In genomic region chr5:27200581-27201341, GRCm38 (mm10) we compare ENCODE assay signal across 10 mouse cellular contexts.
DNase-seq lines count a peak whose midpoint lies in the region; ATAC-seq and TF ChIP-seq lines count a peak whose summit lies in the region.
"Had no signal": no experiment of that assay in that cellular context is flagged by ENCODE, and none has a peak within 500 bp of the region (broad histone marks: within the 10 kb centered on the region; RNA-seq: fewer than 3 reads in every experiment).

No protein-coding gene starts in this region.

- no peaks in the 10 kb centered on the region for H3K27me3 ChIP-seq in limb, embryonic 10.5 days (ENCODE audit: low read depth, poor library complexity, severe bottlenecking)
- H3K27me3 ChIP-seq: embryonic facial prominence, embryonic 13.5 days had no signal

- 0 out of 2 replicates have a peak, but pooled peaks cover 3% of the 10 kb centered on the region for H3K4me1 ChIP-seq in limb, embryonic 10.5 days
- H3K4me1 ChIP-seq: embryonic facial prominence, embryonic 13.5 days had no signal

- peak; percentile 62; the same call in 1 of the 2 replicates for ATAC-seq in megakaryocyte, adult 5-6 weeks (ENCODE audit: poor library complexity, severe bottlenecking)

- peak; percentile 14 to 53 for DNase-seq in layer of hippocampus, adult 18-20 months (ENCODE audit: low spot score in 2 of 2)
- DNase-seq in layer of hippocampus, postnatal 25 days (ENCODE audit: extremely low spot score in 1 of 2, low spot score in 1 of 2) = no peak
- peak; percentile 31 for DNase-seq in brain, embryonic 14.5 days (ENCODE audit: low read depth)
- DNase-seq in embryo, embryonic 9.5 days (ENCODE audit: extremely low spot score) = peak; percentile 4
- DNase-seq in limb, embryonic 10.5 days (ENCODE audit: low spot score) = no peak
- no peak for DNase-seq in urinary bladder, postnatal 14 days (ENCODE audit: low spot score)
- DNase-seq: gastrocnemius, postnatal 10 days; lung, postnatal 10 days had no signal

- 35% methylated on average over 2 of the region's 2 CpGs for WGBS in limb, embryonic 10.5 days

- no peaks in the 10 kb centered on the region for H3K9me3 ChIP-seq in limb, embryonic 10.5 days (replicated peaks)
- H3K9me3 ChIP-seq: embryonic facial prominence, embryonic 13.5 days had no signal

- TF ChIP-seq CTCF in brain, embryonic 14.5 days (IDR thresholded peaks at IDR 0.05; ENCODE audit: borderline replicate concordance, extremely low read depth, insufficient read depth, insufficient read length) = peak; percentile 47; the same call in 1 of the 2 replicates

- H3K36me3 ChIP-seq in limb, embryonic 10.5 days = no peaks in the 10 kb centered on the region
- H3K36me3 ChIP-seq: embryonic facial prominence, embryonic 13.5 days had no signal

- H3K4me3 ChIP-seq in limb, embryonic 10.5 days = no peak overlapping the region
- H3K4me3 ChIP-seq: embryonic facial prominence, embryonic 13.5 days had no signal

- no peak overlapping the region for H3K27ac ChIP-seq in limb, embryonic 10.5 days
- H3K27ac ChIP-seq: embryonic facial prominence, embryonic 13.5 days had no signal

- no peak for TF ChIP-seq POLR2A in brain, embryonic 14.5 days (IDR thresholded peaks at IDR 0.05; ENCODE audit: borderline replicate concordance, extremely low read depth, insufficient read depth, insufficient read length, poor library complexity, severe bottlenecking)

Comparison
In these comparisons a context has a peak if more than half of its experiments do, and no peak if none do; other contexts are left out.
1. DNase-seq: peak in layer of hippocampus, adult 18-20 months (2 of 2), brain, embryonic 14.5 days (single experiment) and embryo, embryonic 9.5 days (single experiment); none in layer of hippocampus, postnatal 25 days (0 of 2), limb, embryonic 10.5 days (single experiment) and urinary bladder, postnatal 14 days (single experiment).